Mouse (Mus musculus) thymus, postnatal 4 days (tissue): ENCODE data around the gene Zgrf1.

Experiments used
- DNase-seq: peaks from one replicate; pipeline ENCODE4 v3.0.0; 2021

Gene Zgrf1

GRCm38 (mm10) chr3:127565129-127565528, 11.8 kb downstream of the Zgrf1 start:
- DNase-seq, result no peak

GRCm38 (mm10) chr3:127572557-127572956, 19.3 kb downstream of the Zgrf1 start:
- peak; percentile 44 for DNase-seq

GRCm38 (mm10) chr3:127597136-127597535, 43.8 kb downstream of the Zgrf1 start:
- no peak for DNase-seq

- DNase-seq, result no peak
Measured at GRCm38 (mm10) chr3:127608109-127608508, 54.8 kb downstream of the Zgrf1 start.

GRCm38 (mm10) chr3:127625296-127625695, 72.0 kb downstream of the Zgrf1 start:
- DNase-seq, result peak; percentile 93

- DNase-seq, result no peak
Measured at GRCm38 (mm10) chr3:127625701-127626399, 72.6 kb downstream of the Zgrf1 start.

GRCm38 (mm10) chr3:127626524-127626923, 73.2 kb downstream of the Zgrf1 start:
- DNase-seq, result no peak

GRCm38 (mm10) chr3:127627151-127627955, 74.1 kb downstream of the Zgrf1 start:
- DNase-seq, result no peak

GRCm38 (mm10) chr3:127627956-127628310, 74.6 kb downstream of the Zgrf1 start:
- no peak for DNase-seq

- peak; percentile 19 for DNase-seq
Measured at GRCm38 (mm10) chr3:127628311-127629184, 75.3 kb downstream of the Zgrf1 start.

- no peak for DNase-seq
Measured at GRCm38 (mm10) chr3:127630190-127630589, 76.9 kb downstream of the Zgrf1 start.

GRCm38 (mm10) chr3:127630735-127631372, 77.6 kb downstream of the Zgrf1 start:
- DNase-seq, result no peak

- DNase-seq, result no peak
Measured at GRCm38 (mm10) chr3:127631582-127631981, 78.3 kb downstream of the Zgrf1 start.

- no peak for DNase-seq
Measured at GRCm38 (mm10) chr3:127632531-127632930, 79.2 kb downstream of the Zgrf1 start.

- peak; percentile 42 for DNase-seq
Measured at GRCm38 (mm10) chr3:127633080-127634032, 80.1 kb downstream of the Zgrf1 start, which contains the start of gene Neurog2. Neurog2 (plus strand) TSS chr3:127633135.

GRCm38 (mm10) chr3:127634101-127634983, 81.1 kb downstream of the Zgrf1 start:
- peak; percentile 91 for DNase-seq

- no peak for DNase-seq
Measured at GRCm38 (mm10) chr3:127634984-127635349, 81.7 kb downstream of the Zgrf1 start.

GRCm38 (mm10) chr3:127639875-127640761, 86.8 kb downstream of the Zgrf1 start:
- DNase-seq, result peak; percentile 83
